Mouse (Mus musculus): ENCODE results near the gene Csf2.

- TF ChIP-seq CTCF (conservative IDR thresholded peaks at IDR 0.05; ENCODE audit: insufficient read depth, insufficient read length, low read depth, low read length), result no peak
- no peak for TF ChIP-seq POLR2A (IDR thresholded peaks at IDR 0.05; ENCODE audit: low read depth, low read length)
Observed at GRCm38 (mm10) chr11:54201881-54202685, 47.4 kb downstream of the Csf2 start.
